Mouse (Mus musculus) liver, embryonic 11.5 days (tissue): ENCODE measurements at regions not wholly inside any gene's neighbourhood (a gene's known extent, or its start where the extent isn't known, plus 50 kb on each side); places are given as distances from the start of the nearest gene placed in this dataset.

Source experiments
- ATAC-seq: fragments of 200-750 bp; cut with Nextera tagmentation; replicated peaks from 2 replicates; pipeline ENCODE4 v1.8.0; 2017; ENCODE audit warnings: moderate number of reproducible peaks, mild to moderate bottlenecking, moderate TSS enrichment, moderate library complexity; ENCODE audit not compliant: low FRiP score
- DNase-seq: peaks from one replicate; pipeline ENCODE4 v3.0.0-alpha.2; 2017; ENCODE audit warnings: low spot score
- H3K27ac ChIP-seq: fragments of 300-500 bp; sonication (generic); 2 replicates; pipeline ENCODE4 v1.5.1; 2014; ENCODE audit warnings: mild to moderate bottlenecking, low read depth, low read length, control low read depth
- H3K27me3 ChIP-seq: fragments of 300-500 bp; sonication (generic); replicated peaks from 2 replicates; pipeline ENCODE4 v1.6.1; 2014; ENCODE audit warnings: low read length, mixed read lengths; ENCODE audit not compliant: control insufficient read depth, insufficient read depth
- H3K36me3 ChIP-seq: fragments of 300-500 bp; sonication (generic); 2 replicates; pipeline ENCODE4 v1.6.1; 2014; ENCODE audit warnings: mild to moderate bottlenecking, low read length, moderate library complexity, mixed read lengths; ENCODE audit not compliant: control insufficient read depth, insufficient read depth
- H3K4me1 ChIP-seq: fragments of 300-500 bp; sonication (generic); replicated peaks from 2 replicates; pipeline ENCODE4 v1.6.1; 2014; ENCODE audit warnings: low read length, mixed read lengths; ENCODE audit not compliant: control insufficient read depth, insufficient read depth
- H3K4me2 ChIP-seq: fragments of 300-500 bp; sonication (generic); 2 replicates; pipeline ENCODE4 v1.6.1; 2014; ENCODE audit warnings: mild to moderate bottlenecking, control low read depth, moderate library complexity
- H3K4me3 ChIP-seq: fragments of 300-500 bp; sonication (generic); 2 replicates; pipeline ENCODE4 v1.5.1; 2014; ENCODE audit warnings: low read depth, low read length, control low read depth
- H3K9ac ChIP-seq: fragments of 300-500 bp; sonication (generic); 2 replicates; pipeline ENCODE4 v1.6.1; 2014; ENCODE audit warnings: low read depth, low read length, control low read depth
- H3K9me3 ChIP-seq: fragments of 300-500 bp; sonication (generic); 2 replicates; pipeline ENCODE4 v1.6.1; 2016; ENCODE audit warnings: low read length, inconsistent platforms, mixed read lengths; ENCODE audit not compliant: control insufficient read depth
- WGBS: fragments of 180-500 bp; shearing (Covaris S2); extraction: QIAGEN DNeasy Blood & Tissue Kit; methylation state at CpG from one replicate; pipeline ENCODE4 v1.1.7; 2014; 5-methylcytosine and 5-hydroxymethylcytosine counted together

- H3K36me3 ChIP-seq = no peaks in the 10 kb centered on the region
- H3K9me3 ChIP-seq = no peaks in the 10 kb centered on the region
- ATAC-seq (no peak), DNase-seq (no peak)
- no peak overlapping the region for H3K9ac ChIP-seq
- H3K27me3 ChIP-seq = no peaks in the 10 kb centered on the region
- no peak overlapping the region for H3K4me3 ChIP-seq
- 60% methylated on average over 14 of the region's 14 CpGs for WGBS
- H3K4me2 ChIP-seq = no peak overlapping the region
- H3K27ac ChIP-seq = no peak overlapping the region
- H3K4me1 ChIP-seq = no peaks in the 10 kb centered on the region
Observed at GRCm38 (mm10) chr2:160510635-160511421, 134.9 kb upstream of the Top1 start.

- Histone ChIP-seq H3K9ac (no peak overlapping the region), H3K4me1 (no peaks in the 10 kb centered on the region), H3K4me3 (no peak overlapping the region), H3K36me3 (no peaks in the 10 kb centered on the region), H3K27ac (no peak overlapping the region), H3K4me2 (no peak overlapping the region), H3K27me3 (no peaks in the 10 kb centered on the region), H3K9me3 (no peaks in the 10 kb centered on the region)
- WGBS = 41% methylated on average over 6 of the region's 6 CpGs
- ATAC-seq (no peak), DNase-seq (no peak)
Observed at GRCm38 (mm10) chr2:160515621-160516020, 130.1 kb upstream of the Top1 start.

GRCm38 (mm10) chr2:160516526-160516925 lies 129.2 kb upstream of the Top1 start:
- H3K36me3 ChIP-seq = no peaks in the 10 kb centered on the region
- no peaks in the 10 kb centered on the region for H3K27me3 ChIP-seq
- H3K27ac ChIP-seq = no peak overlapping the region
- WGBS = 22% methylated on average over 6 of the region's 6 CpGs
- H3K4me2 ChIP-seq = no peak overlapping the region
- H3K9ac ChIP-seq = no peak overlapping the region
- no peaks in the 10 kb centered on the region for H3K4me1 ChIP-seq
- no peak overlapping the region for H3K4me3 ChIP-seq
- DNase-seq (no peak), ATAC-seq (no peak)
- H3K9me3 ChIP-seq = no peaks in the 10 kb centered on the region

GRCm38 (mm10) chr2:160525301-160526205 lies 120.1 kb upstream of the Top1 start:
- H3K9ac ChIP-seq = no peak overlapping the region
- H3K4me1 ChIP-seq = no peaks in the 10 kb centered on the region
- 66% methylated on average over 9 of the region's 9 CpGs for WGBS
- H3K4me2 ChIP-seq = no peak overlapping the region
- no peaks in the 10 kb centered on the region for H3K36me3 ChIP-seq
- no peak overlapping the region for H3K27ac ChIP-seq
- H3K9me3 ChIP-seq = no peaks in the 10 kb centered on the region
- ATAC-seq = no peak
- DNase-seq = no peak
- H3K27me3 ChIP-seq = no peaks in the 10 kb centered on the region
- H3K4me3 ChIP-seq = no peak overlapping the region

- Histone ChIP-seq H3K27me3 (no peaks in the 10 kb centered on the region), H3K9ac (no peak overlapping the region), H3K36me3 (no peaks in the 10 kb centered on the region), H3K9me3 (no peaks in the 10 kb centered on the region), H3K4me3 (no peak overlapping the region), H3K4me2 (no peak overlapping the region), H3K4me1 (no peaks in the 10 kb centered on the region), H3K27ac (peak overlapping the region; percentile 7; the same call in 1 of the 2 replicates)
- 56% methylated on average over 8 of the region's 8 CpGs for WGBS
- DNase-seq (peak; percentile 44), ATAC-seq (peak; percentile 34; the same call in 1 of the 2 replicates)
Observed at GRCm38 (mm10) chr2:160526377-160527125, 119.1 kb upstream of the Top1 start.

- Histone ChIP-seq H3K36me3 (no peaks in the 10 kb centered on the region), H3K4me3 (no peak overlapping the region), H3K9me3 (no peaks in the 10 kb centered on the region), H3K4me1 (no peaks in the 10 kb centered on the region), H3K4me2 (no peak overlapping the region), H3K27ac (no peak overlapping the region), H3K27me3 (no peaks in the 10 kb centered on the region), H3K9ac (no peak overlapping the region)
- 71% methylated on average over 7 of the region's 7 CpGs for WGBS
- DNase-seq (no peak), ATAC-seq (no peak)
Observed at GRCm38 (mm10) chr2:160529306-160529705, 116.4 kb upstream of the Top1 start.

- H3K9ac ChIP-seq = no peak overlapping the region
- no peak overlapping the region for H3K27ac ChIP-seq
- WGBS = 39% methylated on average over 3 of the region's 3 CpGs
- no peak overlapping the region for H3K4me3 ChIP-seq
- H3K27me3 ChIP-seq = no peaks in the 10 kb centered on the region
- H3K9me3 ChIP-seq = no peaks in the 10 kb centered on the region
- DNase-seq (no peak), ATAC-seq (no peak)
- H3K4me1 ChIP-seq = no peaks in the 10 kb centered on the region
- H3K36me3 ChIP-seq = no peaks in the 10 kb centered on the region
- H3K4me2 ChIP-seq = no peak overlapping the region
Observed at GRCm38 (mm10) chr2:160530377-160530776, 115.3 kb upstream of the Top1 start.

GRCm38 (mm10) chr2:160537319-160537719 lies 108.4 kb upstream of the Top1 start:
- Histone ChIP-seq H3K36me3 (no peaks in the 10 kb centered on the region), H3K4me2 (peak overlapping the region; percentile 13; the same call in 1 of the 2 replicates), H3K9me3 (no peaks in the 10 kb centered on the region), H3K4me3 (no peak overlapping the region), H3K27me3 (no peaks in the 10 kb centered on the region), H3K4me1 (peaks cover 6% of the 10 kb centered on the region; the same call in 1 of the 2 replicates), H3K27ac (no peak overlapping the region), H3K9ac (0 out of 2 replicates have a peak overlapping the region, but pooled peaks have one; percentile 12)
- WGBS = 14% methylated on average over 8 of the region's 8 CpGs
- DNase-seq = peak; percentile 42
- no peak for ATAC-seq
